Mouse (Mus musculus) bone marrow macrophage, adult 2 months (primary cell): Measurements from ENCODE around the gene Stac2.

Experiments used
- CTCF ChIP-seq: IDR thresholded peaks from 2 replicates; pipeline ENCODE4 v1.5.1; 2012; ENCODE audit warnings: low read depth, mild to moderate bottlenecking, low read length, moderate library complexity
- POLR2A ChIP-seq: IDR thresholded peaks from 2 replicates; pipeline ENCODE4 v1.6.1; 2012; ENCODE audit warnings: mild to moderate bottlenecking, low read depth, low read length, borderline replicate concordance

DNA sequence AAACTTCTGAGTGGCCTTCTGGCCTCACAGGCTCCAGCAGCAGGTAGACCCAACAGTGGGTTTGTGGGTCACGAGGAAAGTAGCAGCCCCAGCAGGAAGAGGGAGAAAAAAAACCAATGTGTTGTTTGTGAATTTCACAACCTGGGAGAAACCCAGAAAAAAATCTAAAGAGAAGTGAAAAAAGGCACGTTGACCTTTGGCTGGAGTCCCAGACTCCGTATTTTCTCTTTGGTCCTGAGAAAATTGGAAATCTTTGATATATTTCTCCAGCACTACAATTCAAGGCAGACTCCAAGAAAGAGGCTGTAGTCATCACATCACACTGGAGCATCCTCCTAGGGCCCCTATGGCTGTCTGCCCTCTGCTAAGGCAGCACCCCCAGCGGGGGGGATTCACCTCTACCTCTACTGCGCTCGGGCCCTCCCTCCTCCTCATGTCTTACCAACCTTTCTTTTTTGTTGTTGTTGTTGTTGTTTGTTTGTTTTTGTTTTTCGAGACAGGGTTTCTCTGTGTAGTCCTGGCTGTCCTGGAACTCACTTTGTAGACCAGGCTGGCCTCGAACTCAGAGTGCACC lies 55.8 kb downstream of the Stac2 start:
- no peak for TF ChIP-seq POLR2A
- TF ChIP-seq CTCF, result no peak
